Mouse (Mus musculus) subcutaneous adipose tissue, adult 2 months (tissue): Measurements from ENCODE around the gene Tspan1. TPM values are rescaled to one million over a fixed set of nuclear protein-coding genes. Genes with fewer than 3 reads are reported as not detected.

ENCODE experiments used
- polyA plus RNA-seq: library from polyadenylated mRNA; depleted of rRNA; stranded (reverse); fragments of >200 nt; gene quantifications from 2 replicates; pipeline ENCODE4 v1.2.3, GENCODE M21; 2012; ENCODE audit warnings: low replicate concordance; rRNA removed

Tspan1 gene
- 0.26 and 17.3 TPM in 2 replicates for polyA plus RNA-seq

DNA sequence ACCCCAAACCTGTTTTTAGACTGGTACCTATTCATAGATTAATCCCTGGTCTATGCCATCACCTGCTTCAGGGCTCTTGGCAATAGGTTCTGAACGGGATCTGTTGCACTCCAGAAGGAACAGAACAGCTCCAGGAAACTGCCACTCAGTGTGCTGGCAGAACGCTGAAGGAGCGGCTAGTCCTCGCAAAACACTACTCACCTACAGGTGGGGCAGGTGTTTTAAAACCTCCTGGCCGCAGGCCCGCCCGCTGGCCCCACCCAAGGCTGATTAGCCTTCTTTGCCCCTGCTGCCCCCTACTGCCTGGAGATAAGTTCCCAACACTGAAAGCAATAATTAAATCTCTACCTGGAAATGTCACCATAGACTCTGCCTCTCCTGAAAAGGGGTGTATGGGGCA lies at the start of gene Tspan1:
Gene Tspan1, minus strand, starts transcription at position 198 of the 400 bp plus-strand sequence.

DNA sequence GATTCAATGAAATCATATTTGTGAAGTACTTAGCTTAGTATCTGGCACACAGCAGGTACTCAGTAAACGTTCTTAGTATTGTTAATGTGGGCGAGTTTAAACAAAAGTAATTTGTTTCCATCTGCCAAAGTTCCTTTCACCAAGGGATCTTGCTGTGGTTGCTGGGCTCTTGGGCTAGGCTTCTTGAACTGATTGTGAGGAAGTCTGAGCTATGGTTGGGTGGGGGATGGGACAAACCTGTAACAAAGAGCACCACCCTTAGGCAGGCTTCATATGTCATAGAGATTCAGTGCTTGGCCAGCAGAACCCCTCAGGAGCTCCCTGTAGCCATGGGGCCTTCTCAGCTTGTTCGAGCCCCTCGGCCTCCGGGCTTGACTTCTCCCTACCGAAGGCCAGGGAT lies 5.7 kb upstream of the Tspan1 start, which contains the start of the genes 1700042G07Rik and Gm49337:
Gene 1700042G07Rik, plus strand, starts transcription at position 301 of the 400 bp plus-strand sequence.
Gene Gm49337, plus strand, starts transcription at position 313 of the 400 bp plus-strand sequence.

DNA sequence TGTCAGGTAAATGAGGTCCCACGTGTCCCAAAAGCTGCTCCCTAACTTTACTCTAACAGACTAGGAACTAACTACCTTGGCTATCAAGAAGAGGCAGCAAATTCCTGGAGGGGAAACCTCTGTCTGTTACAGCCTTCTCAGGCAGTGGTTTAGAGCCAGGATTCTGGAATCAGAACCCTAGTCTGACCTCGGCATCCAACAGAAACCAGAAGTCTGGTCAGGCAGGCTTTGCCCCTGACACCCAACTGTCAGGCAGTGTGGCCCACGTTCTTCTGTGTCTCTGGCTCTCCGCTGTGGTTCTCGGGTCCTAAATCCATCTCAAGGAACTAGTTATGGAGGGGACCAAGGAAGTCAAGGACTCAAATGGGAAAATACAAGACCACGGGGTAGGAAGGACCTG lies 16.2 kb downstream of the Tspan1 start, which contains the start of gene Lurap1:
Gene Lurap1, minus strand, starts transcription at position 101 of the 400 bp plus-strand sequence.

GRCm38 (mm10) chr4:116123602-116124519 lies 43.5 kb downstream of the Tspan1 start, which contains the start of the genes Rad54l and Pomgnt1:
Gene Rad54l, minus strand, starts transcription at chr4:116123690.
Gene Pomgnt1, plus strand, starts transcription at chr4:116123840.

Other genes with a start within 250 kb of the Tspan1 start
- not detected in 2 replicates for gene Dmbx1, start 227.7 kb downstream of the Tspan1 start, polyA plus RNA-seq
- 0.60 and 14.4 TPM in 2 replicates for gene Faah, start 149.7 kb downstream of the Tspan1 start, polyA plus RNA-seq
- 10.8 and 13.2 TPM in 2 replicates for gene Nsun4, start 113.7 kb downstream of the Tspan1 start, polyA plus RNA-seq
- gene Uqcrh, start 92.5 kb downstream of the Tspan1 start, polyA plus RNA-seq: 175 and 187 TPM in 2 replicates
- gene Lrrc41, start 92.3 kb downstream of the Tspan1 start, polyA plus RNA-seq: 52.2 and 117 TPM in 2 replicates
- 0.54 and 4.0 TPM in 2 replicates for gene Rad54l, start 43.9 kb downstream of the Tspan1 start, polyA plus RNA-seq
- 45.4 and 72.7 TPM in 2 replicates for gene Pomgnt1, start 43.8 kb downstream of the Tspan1 start, polyA plus RNA-seq
- gene Lurap1, start 16.3 kb downstream of the Tspan1 start, polyA plus RNA-seq: 3.0 and 6.1 TPM in 2 replicates
- not detected in 2 replicates for gene 1700042G07Rik, start 5.8 kb upstream of the Tspan1 start, polyA plus RNA-seq
- not detected in 2 replicates for gene Gm49337, start 5.8 kb upstream of the Tspan1 start, polyA plus RNA-seq
- gene Pik3r3, start 54.0 kb upstream of the Tspan1 start, polyA plus RNA-seq: 15.4 and 31.2 TPM in 2 replicates